Comparison of ENCODE assay signal across 14 mouse cellular contexts in the genomic region with DNA sequence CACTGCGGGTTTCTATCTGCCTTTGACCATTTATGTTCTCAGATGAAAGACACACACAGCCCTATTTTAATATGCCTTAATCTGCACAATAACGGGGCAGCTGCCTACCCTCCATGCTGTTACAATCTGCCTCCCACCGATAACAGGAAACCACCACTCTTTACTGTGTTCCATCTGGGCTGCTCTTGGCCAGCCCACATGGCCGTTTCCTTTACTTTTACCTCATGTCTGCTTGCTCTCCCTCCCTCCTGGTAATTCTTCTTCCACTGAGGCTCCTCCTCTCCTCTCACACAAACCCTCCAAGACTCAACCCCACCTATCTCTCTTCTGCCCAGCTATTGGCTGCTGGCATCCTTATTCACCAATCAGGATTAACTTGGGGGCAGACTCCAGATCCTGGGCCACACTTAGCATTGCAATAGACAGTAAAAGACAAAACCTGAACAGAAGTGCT. TPM values are rescaled to one million over a fixed set of nuclear protein-coding genes. Genes with fewer than 3 reads are reported as not detected.
DNase-seq lines count a peak whose midpoint lies in the region; ATAC-seq and TF ChIP-seq lines count a peak whose summit lies in the region.
"Had no signal": no experiment of that assay in that cellular context is flagged by ENCODE, and none has a peak within 500 bp of the region (broad histone marks: within the 10 kb centered on the region; RNA-seq: fewer than 3 reads in every experiment).

No protein-coding gene starts in this region.

- no peak for DNase-seq in kidney, adult 18-20 months
- peak; percentile 78 for DNase-seq in c-Kit-positive CD71-positive TER-119-negative erythroid progenitor cells, embryonic 14.5 days (ENCODE audit: low read depth)
- peak; percentile 69 to 81 (median 74) for DNase-seq in liver, embryonic 14.5 days (ENCODE audit: low read depth in 3 of 3, low spot score in 3 of 3)
- DNase-seq in thymus, postnatal 14 days: peak; percentile 42
- DNase-seq in neural tube, embryonic 10.5 days (ENCODE audit: extremely low spot score, low spot score): no peak
- no peak for DNase-seq in forebrain, postnatal 0 days
- DNase-seq: cerebellum, postnatal 14 days; lung, postnatal 14 days had no signal

- peaks cover 14% of the 10 kb centered on the region for H3K36me3 ChIP-seq in kidney, embryonic 15.5 days
- H3K36me3 ChIP-seq in liver, embryonic 14.5 days (replicated peaks; ENCODE audit: control insufficient read depth, insufficient read depth, low read depth): peaks cover 7% of the 10 kb centered on the region
- H3K36me3 ChIP-seq in forebrain, postnatal 0 days (ENCODE audit: insufficient read depth): peaks cover 14% of the 10 kb centered on the region

- TF ChIP-seq EP300 in liver, embryonic 14.5 days (IDR thresholded peaks at IDR 0.05; ENCODE audit: low read depth): peak; percentile 78

- no peaks in the 10 kb centered on the region for H3K9me3 ChIP-seq in kidney, embryonic 15.5 days (replicated peaks)
- no peaks in the 10 kb centered on the region for H3K9me3 ChIP-seq in liver, embryonic 14.5 days (ENCODE audit: control insufficient read depth, low read length)
- H3K9me3 ChIP-seq in forebrain, postnatal 0 days (ENCODE audit: low read length): no peaks in the 10 kb centered on the region
- H3K9me3 ChIP-seq: embryonic facial prominence, embryonic 13.5 days had no signal

- H3K4me1 ChIP-seq in kidney, embryonic 15.5 days: no peaks in the 10 kb centered on the region; the same call in 1 of the 2 replicates
- peaks cover 36 to 43% of the 10 kb centered on the region in 2 experiments for H3K4me1 ChIP-seq in liver, embryonic 14.5 days (replicated peaks; ENCODE audit: control insufficient read depth in 2 of 2, insufficient read depth in 2 of 2, low read length in 1 of 2)
- H3K4me1 ChIP-seq in forebrain, postnatal 0 days (ENCODE audit: insufficient read depth): no peaks in the 10 kb centered on the region
- H3K4me1 ChIP-seq: embryonic facial prominence, embryonic 13.5 days had no signal

- ATAC-seq in kidney, embryonic 15.5 days (replicated peaks; ENCODE audit: low FRiP score): peak; percentile 43; the same call in 1 of the 2 replicates
- peak; percentile 94 for ATAC-seq in liver, embryonic 14.5 days (ENCODE audit: insufficient read depth)
- ATAC-seq in monocyte, adult 5-6 weeks (replicated peaks; ENCODE audit: insufficient number of reproducible peaks, low FRiP score, low TSS enrichment, poor library complexity, severe bottlenecking): no peak
- no peak for ATAC-seq in forebrain, postnatal 0 days

- 52% methylated on average over 4 of the region's 4 CpGs for WGBS in kidney, embryonic 15.5 days
- WGBS in liver, embryonic 14.5 days (ENCODE audit: insufficient replicate concordance): 12% methylated on average over 4 of the region's 4 CpGs
- WGBS in forebrain, postnatal 0 days: 62% methylated on average over 4 of the region's 4 CpGs

- no peak overlapping the region for H3K4me3 ChIP-seq in kidney, embryonic 15.5 days (replicated peaks)
- H3K4me3 ChIP-seq in liver, embryonic 14.5 days (ENCODE audit: insufficient read depth in 1 of 2, low read depth in 2 of 2, low read length in 2 of 2): peak overlapping the region; percentile 17 to 25; a peak in 1 of 4 replicates
- no peak overlapping the region for H3K4me3 ChIP-seq in forebrain, postnatal 0 days (ENCODE audit: low read depth, low read length)
- H3K4me3 ChIP-seq: embryonic facial prominence, embryonic 13.5 days; myocyte had no signal

- no peak overlapping the region for H3K27ac ChIP-seq in kidney, embryonic 15.5 days
- H3K27ac ChIP-seq in liver, embryonic 14.5 days: peak overlapping the region; percentile 44
- no peak overlapping the region for H3K27ac ChIP-seq in forebrain, postnatal 0 days (ENCODE audit: low read depth, low read length)
- H3K27ac ChIP-seq: embryonic facial prominence, embryonic 13.5 days had no signal

- no peak for TF ChIP-seq CTCF in liver, embryonic 14.5 days (IDR thresholded peaks at IDR 0.05; ENCODE audit: low read depth)
- no peak for TF ChIP-seq CTCF in forebrain, postnatal 0 days (IDR thresholded peaks at IDR 0.05; ENCODE audit: low read depth)

- no peak overlapping the region for H3K9ac ChIP-seq in kidney, embryonic 15.5 days
- no peak overlapping the region; the same call in 1 of the 2 replicates for H3K9ac ChIP-seq in liver, embryonic 14.5 days (replicated peaks)
- H3K9ac ChIP-seq in forebrain, postnatal 0 days: no peak overlapping the region
- H3K9ac ChIP-seq: embryonic facial prominence, embryonic 13.5 days had no signal

- no peak overlapping the region for H3K4me2 ChIP-seq in kidney, embryonic 15.5 days
- peak overlapping the region; percentile 56 for H3K4me2 ChIP-seq in liver, embryonic 14.5 days (ENCODE audit: low read depth)
- H3K4me2 ChIP-seq in forebrain, postnatal 0 days (ENCODE audit: low read depth): no peak overlapping the region
- H3K4me2 ChIP-seq: embryonic facial prominence, embryonic 13.5 days; heart, embryonic 11.5 days had no signal

- H3K27me3 ChIP-seq in kidney, embryonic 15.5 days: no peaks in the 10 kb centered on the region
- no peaks in the 10 kb centered on the region for H3K27me3 ChIP-seq in liver, embryonic 14.5 days (ENCODE audit: control insufficient read depth, insufficient read depth, low read length)
- H3K27me3 ChIP-seq in forebrain, postnatal 0 days (ENCODE audit: insufficient read depth, low read length): no peaks in the 10 kb centered on the region
- H3K27me3 ChIP-seq: embryonic facial prominence, embryonic 13.5 days had no signal

RNA-seq across cellular contexts. Expression of gene Scoc, which starts 29.1 kb away (rescaled TPM):
- polyA plus RNA-seq in kidney, embryonic 15.5 days (2015; fragmentation: Nextera tagmentation; extraction: Ambion mirVana): 106 and 112 TPM in 2 replicates
- 23.6 and 40.3 TPM in 2 replicates for polyA plus RNA-seq in liver, embryonic 14.5 days (2012; rRNA removed)
- 65.5 and 72.5 TPM in 2 replicates for polyA plus RNA-seq in liver, embryonic 14.5 days (2014; fragmentation: Nextera tagmentation; extraction: Ambion mirVana)
- total RNA-seq in monocyte, adult 5-6 weeks (2017): 9.6 to 22.6 TPM (median 21.2 TPM) in 3 replicates
- 404 and 447 TPM in 2 replicates for total RNA-seq in forebrain, postnatal 0 days (2014; rRNA removed)
- 418 and 475 TPM in 2 replicates for polyA plus RNA-seq in forebrain, postnatal 0 days (2015; fragmentation: Nextera tagmentation; extraction: Ambion mirVana)

RNA-seq across cellular contexts. Expression of gene Clgn, which starts 39.4 kb away (rescaled TPM):
- 0.25 and 0.26 TPM in 2 replicates for polyA plus RNA-seq in kidney, embryonic 15.5 days (2015; fragmentation: Nextera tagmentation; extraction: Ambion mirVana)
- polyA plus RNA-seq in liver, embryonic 14.5 days (2012; rRNA removed): 0.12 and 0.26 TPM in 2 replicates
- polyA plus RNA-seq in liver, embryonic 14.5 days (2014; fragmentation: Nextera tagmentation; extraction: Ambion mirVana): 0.39 and 0.54 TPM in 2 replicates
- 0.29 TPM in 1 of 3 replicates, not detected in the others for total RNA-seq in monocyte, adult 5-6 weeks (2017)
- 3.4 and 3.5 TPM in 2 replicates for total RNA-seq in forebrain, postnatal 0 days (2014; rRNA removed)
- 4.6 and 5.7 TPM in 2 replicates for polyA plus RNA-seq in forebrain, postnatal 0 days (2015; fragmentation: Nextera tagmentation; extraction: Ambion mirVana)
- polyA plus RNA-seq: C2C12, myocyte had no signal

Comparison
In these comparisons a context has a peak if more than half of its experiments do, and no peak if none do; other contexts are left out.
1. ATAC-seq: peak in kidney, embryonic 15.5 days (single experiment) and liver, embryonic 14.5 days (single experiment); none in monocyte, adult 5-6 weeks (single experiment) and forebrain, postnatal 0 days (single experiment).
2. H3K4me3 ChIP-seq: peak in liver, embryonic 14.5 days (2 of 2); none in kidney, embryonic 15.5 days (single experiment) and forebrain, postnatal 0 days (single experiment).
3. DNase-seq: peak in c-Kit-positive CD71-positive TER-119-negative erythroid progenitor cells, embryonic 14.5 days (single experiment), liver, embryonic 14.5 days (3 of 3) and thymus, postnatal 14 days (single experiment); none in kidney, adult 18-20 months (single experiment), neural tube, embryonic 10.5 days (single experiment) and forebrain, postnatal 0 days (single experiment).